Mouse (Mus musculus): ENCODE results near the gene Cks1b.
A peak's percentile ranks its signal among the peaks of the same experiment; 100 is the strongest.

Gene Cks1b

GRCm38 (mm10) chr3:89425141-89425525, 7.0 kb upstream of the Cks1b start:
- no peak for DNase-seq

- no peak for DNase-seq
These were observed 6.4 kb upstream of the Cks1b start for GRCm38 (mm10) chr3:89424416-89425140.

- DNase-seq, result no peak
These were observed 4.5 kb upstream of the Cks1b start for GRCm38 (mm10) chr3:89422556-89423205.

- DNase-seq, result peak; percentile 37 to 45
These were observed 3.8 kb upstream of the Cks1b start for GRCm38 (mm10) chr3:89421810-89422473.

GRCm38 (mm10) chr3:89421002-89421774, 3.0 kb upstream of the Cks1b start:
- peak; percentile 70 to 72 for DNase-seq

- no peak for DNase-seq
These were observed 2.2 kb upstream of the Cks1b start for GRCm38 (mm10) chr3:89420421-89420820.

- DNase-seq, result no peak
These were observed 1.8 kb upstream of the Cks1b start for GRCm38 (mm10) chr3:89419981-89420380.

- DNase-seq, result peak; percentile 46 to 48
These were observed 1.4 kb upstream of the Cks1b start for GRCm38 (mm10) chr3:89419571-89419970.

GRCm38 (mm10) chr3:89418861-89419250, 673 bp upstream of the Cks1b start:
- peak; percentile 78 to 82 for DNase-seq

GRCm38 (mm10) chr3:89417840-89418169, 378 bp downstream of the Cks1b start:
- DNase-seq, result no peak

GRCm38 (mm10) chr3:89417131-89417530, 1.1 kb downstream of the Cks1b start:
- DNase-seq, result no peak

- DNase-seq, result no peak
These were observed 2.0 kb downstream of the Cks1b start for GRCm38 (mm10) chr3:89416158-89416557.

GRCm38 (mm10) chr3:89411490-89412393, 6.4 kb downstream of the Cks1b start, which contains the start of gene Flad1:
Gene Flad1, minus strand, starts transcription at chr3:89411870.
- peak; percentile 98 to 99 for DNase-seq

- no peak for DNase-seq
These were observed 7.3 kb downstream of the Cks1b start for GRCm38 (mm10) chr3:89410864-89411263.

GRCm38 (mm10) chr3:89409701-89410100, 8.5 kb downstream of the Cks1b start:
- no peak for DNase-seq

- no peak for DNase-seq
These were observed 9.7 kb downstream of the Cks1b start for GRCm38 (mm10) chr3:89408448-89408847.

GRCm38 (mm10) chr3:89406887-89407286, 11.3 kb downstream of the Cks1b start:
- DNase-seq, result no peak

- no peak for DNase-seq
These were observed 15.5 kb downstream of the Cks1b start, which contains the start of gene Lenep for GRCm38 (mm10) chr3:89402693-89403092. Gene Lenep, minus strand, starts transcription at chr3:89402793.

GRCm38 (mm10) chr3:89401329-89401728, 16.9 kb downstream of the Cks1b start:
- no peak for DNase-seq

- no peak for DNase-seq
These were observed 21.6 kb downstream of the Cks1b start for GRCm38 (mm10) chr3:89396654-89397005.

- DNase-seq, result peak; percentile 80 to 81
These were observed 22.2 kb downstream of the Cks1b start for GRCm38 (mm10) chr3:89395806-89396653.

All from cerebellum, postnatal 10 days (tissue).